Mouse (Mus musculus) right cerebral cortex, adult 18-20 months (tissue): ENCODE measurements around the gene Tshr.
"Not testable (repeated sequence)": the region's sequence is repeated elsewhere in the genome, so short reads cannot be mapped to it uniquely, and the experiment has no call there.

ENCODE experiments used
- DNase-seq: peaks from one replicate; pipeline ENCODE4 v3.0.0; 2022; ENCODE audit warnings: mixed read lengths

Gene Tshr

GRCm38 (mm10) chr12:91384281-91385017 is at the start of gene Tshr, which contains the start of gene Cep128:
Tshr (plus strand) TSS chr12:91384563.
Cep128 (minus strand) TSS chr12:91384409.
- DNase-seq: peak; percentile 95

DNA sequence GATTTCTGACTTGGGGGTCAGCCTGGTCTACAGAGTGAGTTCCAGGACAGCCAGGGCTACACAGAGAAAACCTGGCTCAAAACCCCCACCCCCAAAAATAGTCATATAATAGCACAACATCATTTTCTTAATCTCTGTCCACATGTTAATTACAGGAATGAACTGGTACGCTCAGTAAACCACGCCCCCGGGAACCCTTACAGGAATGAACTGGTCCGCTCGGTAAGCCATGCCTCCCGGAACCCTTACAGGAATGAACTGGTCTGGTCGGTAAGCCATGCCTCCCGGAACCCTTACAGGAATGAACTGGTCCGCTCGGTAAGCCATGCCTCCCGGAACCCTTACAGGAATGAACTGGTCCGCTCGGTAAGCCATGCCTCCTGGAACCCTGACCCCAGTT is 45.7 kb upstream of the Tshr start:
- DNase-seq: not testable (repeated sequence)

DNA sequence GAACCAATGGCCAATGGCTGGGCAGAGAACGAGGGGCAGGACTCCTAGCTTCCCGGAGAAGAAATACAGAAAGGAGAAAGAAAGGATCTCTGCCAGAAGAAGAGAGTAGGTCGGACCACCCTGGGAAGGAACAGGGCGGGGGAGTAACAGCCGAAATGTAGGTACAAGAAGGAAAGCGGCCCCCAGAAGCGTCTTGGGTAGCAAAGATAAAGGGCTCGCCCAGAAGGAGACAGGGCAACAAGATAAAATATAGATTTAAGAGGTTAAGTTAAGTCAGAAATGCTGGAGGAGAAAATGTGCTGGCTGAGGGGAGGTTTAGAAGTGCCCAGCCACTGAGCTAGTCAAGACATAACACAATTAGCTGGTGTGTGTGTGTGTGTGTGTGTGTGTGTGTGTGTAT is 30.6 kb upstream of the Tshr start:
- no peak for DNase-seq

DNA sequence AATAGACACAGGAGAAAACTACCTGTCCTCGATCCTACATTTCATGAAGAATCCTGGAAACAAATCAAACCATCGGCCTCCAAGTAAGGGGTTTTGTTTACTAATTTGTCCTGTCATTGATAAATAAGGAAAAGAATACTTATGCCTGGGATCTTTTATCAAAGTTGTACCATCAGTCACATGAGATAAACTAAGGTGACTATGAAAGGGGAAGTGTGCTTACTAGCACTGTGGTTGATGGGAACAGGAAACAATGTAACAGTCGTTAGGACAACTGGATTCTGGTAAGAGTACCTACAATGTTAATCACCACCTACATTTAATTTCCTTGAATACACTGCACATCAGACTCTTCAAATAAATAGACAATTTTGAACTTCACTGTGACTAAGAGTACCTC is 15.2 kb upstream of the Tshr start:
- no peak for DNase-seq

- no peak for DNase-seq
Observed at GRCm38 (mm10) chr12:91383516-91384264, 673 bp upstream of the Tshr start.

GRCm38 (mm10) chr12:91400232-91401048 is 16.1 kb downstream of the Tshr start:
- peak; percentile 78 for DNase-seq

- no peak for DNase-seq
Observed at GRCm38 (mm10) chr12:91401049-91401352, 16.6 kb downstream of the Tshr start.

DNA sequence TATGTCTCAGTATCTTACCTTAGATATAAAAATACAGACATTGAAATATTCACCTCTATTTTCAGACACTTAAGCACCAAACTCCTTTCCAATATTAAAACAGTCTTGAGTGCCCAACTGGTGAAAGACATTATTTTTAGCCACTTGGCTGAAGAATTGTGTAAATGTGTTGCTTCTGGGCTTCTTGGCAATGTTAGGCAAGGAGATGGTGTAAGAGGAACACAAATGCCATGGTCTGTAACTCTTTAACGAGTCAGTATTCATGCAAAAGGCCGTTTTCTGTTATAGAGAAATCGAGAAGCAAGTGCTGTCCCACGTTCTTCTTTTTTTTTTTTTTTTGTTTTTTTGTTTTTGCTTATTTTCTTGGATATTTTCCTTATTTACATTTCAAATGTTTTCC is 25.9 kb downstream of the Tshr start:
- no peak for DNase-seq

DNA sequence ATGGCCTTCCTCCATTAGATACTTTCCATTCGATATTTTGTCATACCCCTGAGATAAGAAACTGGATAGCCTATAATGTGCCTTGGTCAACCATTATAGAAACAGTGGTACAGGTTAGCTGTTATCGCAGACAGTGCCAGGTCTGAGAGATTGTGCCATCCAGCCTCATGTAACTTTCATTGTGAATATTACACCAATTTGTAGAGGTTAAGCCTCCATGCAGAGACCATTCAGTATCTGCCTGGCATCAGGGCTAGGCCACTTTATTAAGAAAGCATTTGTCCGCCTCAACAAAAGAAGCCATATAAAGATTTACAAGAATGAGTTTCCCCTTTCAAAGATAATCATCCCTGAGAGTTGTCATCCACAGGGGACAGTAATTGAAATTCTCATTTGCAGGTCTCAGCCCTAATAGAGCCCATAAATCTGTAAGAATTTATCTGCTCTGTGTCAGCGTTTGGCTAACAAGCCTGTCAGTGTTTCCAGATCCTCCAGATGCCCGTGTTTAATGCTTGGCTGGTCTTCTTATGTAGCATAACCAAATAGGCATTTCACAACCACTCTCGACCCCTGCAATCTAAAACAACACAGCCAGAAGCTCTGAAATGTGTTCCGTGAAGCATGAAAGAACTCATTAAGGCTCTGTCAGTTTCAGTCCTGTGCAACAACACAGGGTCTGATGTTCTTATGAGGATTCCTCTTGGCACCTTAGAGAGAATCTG is 28.3 kb downstream of the Tshr start:
- DNase-seq: no peak

- DNase-seq: no peak
Observed at GRCm38 (mm10) chr12:91415112-91415511, 30.7 kb downstream of the Tshr start.

DNA sequence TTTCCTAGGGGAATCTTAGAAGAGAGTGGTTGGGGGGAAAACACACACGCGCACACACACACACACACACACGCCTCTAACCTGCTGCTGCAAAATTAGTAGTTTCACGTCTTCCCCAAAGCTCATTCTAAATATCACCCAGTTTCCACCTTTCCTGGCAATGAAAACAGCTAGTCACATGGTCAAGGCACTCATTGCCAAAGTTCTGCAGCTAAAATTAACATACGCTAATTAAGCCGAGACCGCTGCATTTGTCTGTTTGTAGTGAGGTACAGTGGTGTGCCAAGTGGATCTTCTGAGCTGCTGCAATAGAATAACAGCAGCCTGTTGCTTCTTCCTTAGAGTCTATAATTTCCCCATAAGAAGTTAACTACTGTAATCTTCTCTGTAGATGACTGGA is 32.5 kb downstream of the Tshr start:
- DNase-seq: no peak

GRCm38 (mm10) chr12:91418791-91419190 is 34.4 kb downstream of the Tshr start:
- peak; percentile 42 for DNase-seq

GRCm38 (mm10) chr12:91421272-91421671 is 36.9 kb downstream of the Tshr start:
- no peak for DNase-seq

- DNase-seq: peak; percentile 17
Observed at GRCm38 (mm10) chr12:91423125-91423820, 38.9 kb downstream of the Tshr start.

DNA sequence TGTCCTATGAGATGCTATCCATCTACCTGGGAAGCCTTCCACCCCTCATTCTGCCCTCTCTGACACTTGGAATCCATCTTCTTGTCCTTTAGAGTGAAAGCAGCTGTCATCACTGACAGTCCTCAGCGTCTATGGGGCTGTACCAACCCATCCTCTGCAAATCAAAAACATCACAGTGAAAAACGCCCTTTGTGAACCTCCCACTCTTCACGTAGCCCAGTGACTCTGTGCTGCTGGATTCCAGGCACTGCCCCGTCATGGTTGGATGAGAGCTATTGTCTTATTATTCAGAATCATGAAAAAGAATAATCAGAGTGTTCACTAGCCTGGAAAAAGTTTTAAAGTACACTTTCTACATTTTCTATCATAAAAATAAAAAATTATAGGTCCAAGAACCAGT is 42.1 kb downstream of the Tshr start:
- DNase-seq: no peak

DNA sequence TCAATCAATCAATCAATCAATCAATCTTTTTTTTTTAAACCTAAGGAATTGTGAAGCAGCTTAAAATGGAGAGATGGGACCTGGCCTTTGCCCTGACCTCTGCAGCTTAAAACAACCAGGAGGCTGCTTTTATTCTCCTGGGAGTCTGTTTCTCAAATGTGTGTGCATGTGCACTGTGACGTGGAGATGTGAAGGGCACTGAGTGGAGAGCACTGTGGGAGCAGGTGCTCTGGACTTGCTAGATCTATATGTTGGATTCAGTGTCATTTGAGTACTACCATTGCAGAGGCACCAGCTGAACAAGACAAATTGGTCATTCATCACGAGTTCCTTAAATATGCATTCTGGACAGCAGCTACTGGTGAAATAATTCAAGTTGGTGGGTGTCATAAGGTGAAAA is 42.8 kb downstream of the Tshr start:
- DNase-seq: no peak

GRCm38 (mm10) chr12:91482195-91482733 is 97.9 kb downstream of the Tshr start:
- no peak for DNase-seq

GRCm38 (mm10) chr12:91486342-91486741 is 102.0 kb downstream of the Tshr start:
- no peak for DNase-seq

GRCm38 (mm10) chr12:91488406-91488805 is 104.0 kb downstream of the Tshr start:
- no peak for DNase-seq

- no peak for DNase-seq
Observed at GRCm38 (mm10) chr12:91495497-91496225, 111.3 kb downstream of the Tshr start.

- no peak for DNase-seq
Observed at GRCm38 (mm10) chr12:91496226-91496558, 111.8 kb downstream of the Tshr start.
